Mouse (Mus musculus) heart, embryonic 15.5 days (tissue): ENCODE data around the gene Eng. TPM values are rescaled to one million over a fixed set of nuclear protein-coding genes. Genes with fewer than 3 reads are reported as not detected.

Experiments used
- ATAC-seq: fragments of 200-750 bp; cut with Nextera tagmentation; replicated peaks from 2 replicates; pipeline ENCODE4 v1.8.0; 2017; ENCODE audit warnings: low read depth, moderate TSS enrichment; ENCODE audit not compliant: insufficient number of reproducible peaks, insufficient read depth, low FRiP score
- H3K27ac ChIP-seq: fragments of 300-500 bp; sonication (generic); 2 replicates; pipeline ENCODE4 v1.5.1; 2015; ENCODE audit warnings: mild to moderate bottlenecking, inconsistent platforms
- H3K27me3 ChIP-seq: fragments of 300-500 bp; sonication (generic); 2 replicates; pipeline ENCODE4 v1.6.1; 2015; ENCODE audit warnings: inconsistent platforms
- H3K36me3 ChIP-seq: fragments of 300-500 bp; sonication (generic); 2 replicates; pipeline ENCODE4 v1.6.1; 2015; ENCODE audit warnings: mild to moderate bottlenecking, inconsistent platforms
- H3K4me1 ChIP-seq: fragments of 300-500 bp; sonication (generic); replicated peaks from 2 replicates; pipeline ENCODE4 v1.6.1; 2015; ENCODE audit warnings: inconsistent platforms
- H3K4me2 ChIP-seq: fragments of 300-500 bp; sonication (generic); 2 replicates; pipeline ENCODE4 v1.6.1; 2015; ENCODE audit warnings: inconsistent platforms, mild to moderate bottlenecking, moderate library complexity
- H3K4me3 ChIP-seq: fragments of 300-500 bp; sonication (generic); 2 replicates; pipeline ENCODE4 v1.5.1; 2015; ENCODE audit warnings: mild to moderate bottlenecking, inconsistent platforms
- H3K9ac ChIP-seq: fragments of 300-500 bp; sonication (generic); 2 replicates; pipeline ENCODE4 v1.6.1; 2015; ENCODE audit warnings: mild to moderate bottlenecking, inconsistent platforms
- H3K9me3 ChIP-seq: fragments of 300-500 bp; sonication (generic); replicated peaks from 2 replicates; pipeline ENCODE4 v1.6.1; 2016; ENCODE audit warnings: inconsistent platforms
- WGBS: fragments of 180-500 bp; shearing (Covaris S2); methylation state at CpG from one replicate; pipeline ENCODE4 v1.1.7; 2015; ENCODE audit warnings: mixed read lengths; 5-methylcytosine and 5-hydroxymethylcytosine counted together
- polyA plus RNA-seq: library from polyadenylated mRNA; unstranded; fragments of >200 nt; fragmentation: Nextera tagmentation; extraction: Ambion mirVana; gene quantifications from 2 replicates; pipeline ENCODE4 v1.2.1, GENCODE M21; 2015

Eng gene
- polyA plus RNA-seq, 1 experiment from 2014 or later = 144 TPM

GRCm38 (mm10) chr2:32682721-32683417 is 36.5 kb downstream of the Eng start:
- H3K27me3 ChIP-seq = no peaks in the 10 kb centered on the region
- no peak overlapping the region for H3K4me2 ChIP-seq
- H3K9ac ChIP-seq = no peak overlapping the region
- peaks cover 73% of the 10 kb centered on the region for H3K36me3 ChIP-seq
- ATAC-seq = no peak
- peaks cover 20% of the 10 kb centered on the region for H3K4me1 ChIP-seq
- H3K9me3 ChIP-seq = no peaks in the 10 kb centered on the region
- 79% methylated on average over 14 of the region's 14 CpGs for WGBS
- no peak overlapping the region for H3K4me3 ChIP-seq
- H3K27ac ChIP-seq = no peak overlapping the region

- Histone ChIP-seq H3K36me3 (peaks cover 70% of the 10 kb centered on the region), H3K4me3 (no peak overlapping the region), H3K4me1 (peaks cover 19% of the 10 kb centered on the region), H3K9ac (no peak overlapping the region), H3K4me2 (no peak overlapping the region), H3K27ac (no peak overlapping the region), H3K9me3 (no peaks in the 10 kb centered on the region), H3K27me3 (no peaks in the 10 kb centered on the region)
- ATAC-seq = no peak
- WGBS = 90% methylated on average over 10 of the region's 10 CpGs
Observed at GRCm38 (mm10) chr2:32683701-32684100, 37.3 kb downstream of the Eng start.

- Histone ChIP-seq H3K27me3 (no peaks in the 10 kb centered on the region), H3K4me3 (no peak overlapping the region), H3K27ac (no peak overlapping the region), H3K9me3 (no peaks in the 10 kb centered on the region), H3K4me2 (no peak overlapping the region), H3K36me3 (peaks cover 63% of the 10 kb centered on the region), H3K9ac (no peak overlapping the region), H3K4me1 (peaks cover 16% of the 10 kb centered on the region)
- no peak for ATAC-seq
- WGBS = 85% methylated on average over 15 of the region's 15 CpGs
Observed at GRCm38 (mm10) chr2:32684681-32685428, 38.5 kb downstream of the Eng start.

- H3K27me3 ChIP-seq = no peaks in the 10 kb centered on the region
- no peak overlapping the region for H3K4me3 ChIP-seq
- 93% methylated on average over 3 of the region's 3 CpGs for whole genome bisulfite sequencing
- no peaks in the 10 kb centered on the region for H3K9me3 ChIP-seq
- ATAC-seq = no peak
- peaks cover 63% of the 10 kb centered on the region for H3K36me3 ChIP-seq
- H3K9ac ChIP-seq = no peak overlapping the region
- H3K27ac ChIP-seq = no peak overlapping the region
- peaks cover 8% of the 10 kb centered on the region for H3K4me1 ChIP-seq
- no peak overlapping the region for H3K4me2 ChIP-seq
Observed at GRCm38 (mm10) chr2:32685807-32686206, 39.4 kb downstream of the Eng start.

GRCm38 (mm10) chr2:32686640-32687039 is 40.2 kb downstream of the Eng start:
- H3K4me3 ChIP-seq = no peak overlapping the region
- peaks cover 58% of the 10 kb centered on the region for H3K36me3 ChIP-seq
- no peak overlapping the region for H3K4me2 ChIP-seq
- H3K9ac ChIP-seq = no peak overlapping the region
- WGBS = 85% methylated on average over 6 of the region's 6 CpGs
- no peaks in the 10 kb centered on the region for H3K27me3 ChIP-seq
- H3K27ac ChIP-seq = no peak overlapping the region
- no peak for ATAC-seq
- H3K9me3 ChIP-seq = no peaks in the 10 kb centered on the region
- H3K4me1 ChIP-seq = peaks cover 5% of the 10 kb centered on the region

GRCm38 (mm10) chr2:32687562-32687961 is 41.2 kb downstream of the Eng start:
- ATAC-seq = no peak
- H3K36me3 ChIP-seq = peaks cover 52% of the 10 kb centered on the region
- WGBS = 89% methylated on average over 8 of the region's 8 CpGs

GRCm38 (mm10) chr2:32689420-32689819 is 43.0 kb downstream of the Eng start:
- H3K9ac ChIP-seq = no peak overlapping the region
- no peak overlapping the region for H3K4me3 ChIP-seq
- no peak overlapping the region for H3K27ac ChIP-seq
- WGBS = 18% methylated on average over 5 of the region's 5 CpGs
- no peak; the same call in 1 of the 2 replicates for ATAC-seq
- no peaks in the 10 kb centered on the region for H3K27me3 ChIP-seq
- H3K36me3 ChIP-seq = peaks cover 35% of the 10 kb centered on the region; the same call in 1 of the 2 replicates
- H3K4me2 ChIP-seq = no peak overlapping the region
- peaks cover 17% of the 10 kb centered on the region for H3K4me1 ChIP-seq
- H3K9me3 ChIP-seq = no peaks in the 10 kb centered on the region

More at GRCm38 (mm10) chr2:32687562-32687961, 41.2 kb downstream of the Eng start:
- no peak overlapping the region for H3K4me2 ChIP-seq
- H3K4me3 ChIP-seq = no peak overlapping the region
- H3K27me3 ChIP-seq = no peaks in the 10 kb centered on the region
- no peak overlapping the region for H3K9ac ChIP-seq
- no peaks in the 10 kb centered on the region for H3K9me3 ChIP-seq
- H3K27ac ChIP-seq = no peak overlapping the region
- peaks cover 5% of the 10 kb centered on the region for H3K4me1 ChIP-seq

- Histone ChIP-seq H3K36me3 (peaks cover 20% of the 10 kb centered on the region; the same call in 1 of the 2 replicates), H3K4me2 (no peak overlapping the region), H3K9me3 (no peaks in the 10 kb centered on the region), H3K9ac (no peak overlapping the region), H3K27ac (no peak overlapping the region), H3K4me1 (peaks cover 21% of the 10 kb centered on the region), H3K27me3 (no peaks in the 10 kb centered on the region), H3K4me3 (no peak overlapping the region)
- whole genome bisulfite sequencing = 80% methylated on average over 11 of the region's 11 CpGs
- no peak for ATAC-seq
Observed at GRCm38 (mm10) chr2:32691041-32691440, 44.6 kb downstream of the Eng start.

- no peak for ATAC-seq
- Histone ChIP-seq H3K9ac (peak overlapping the region; percentile 95), H3K27me3 (no peaks in the 10 kb centered on the region), H3K4me3 (peak overlapping the region; percentile 85; the same call in 1 of the 2 replicates), H3K4me2 (peak overlapping the region; percentile 93; the same call in 1 of the 2 replicates), H3K36me3 (peaks cover 6% of the 10 kb centered on the region; the same call in 1 of the 2 replicates), H3K27ac (no peak overlapping the region), H3K9me3 (no peaks in the 10 kb centered on the region), H3K4me1 (peaks cover 21% of the 10 kb centered on the region)
- 93% methylated on average over 14 of the region's 14 CpGs for WGBS
Observed at GRCm38 (mm10) chr2:32692496-32692895, 46.1 kb downstream of the Eng start.

GRCm38 (mm10) chr2:32693282-32693681 is 46.9 kb downstream of the Eng start:
- Histone ChIP-seq H3K4me1 (peaks cover 21% of the 10 kb centered on the region), H3K27me3 (no peaks in the 10 kb centered on the region), H3K36me3 (no peaks in the 10 kb centered on the region), H3K4me3 (peak overlapping the region; percentile 85), H3K9ac (peak overlapping the region; percentile 95), H3K4me2 (peak overlapping the region; percentile 93), H3K27ac (peak overlapping the region; percentile 80; the same call in 1 of the 2 replicates), H3K9me3 (no peaks in the 10 kb centered on the region)
- ATAC-seq = no peak
- WGBS = 19% methylated on average over 7 of the region's 7 CpGs

GRCm38 (mm10) chr2:32693823-32694411 is 47.5 kb downstream of the Eng start:
- H3K4me3 ChIP-seq = peak overlapping the region; percentile 85
- H3K9me3 ChIP-seq = no peaks in the 10 kb centered on the region
- peaks cover 21% of the 10 kb centered on the region for H3K4me1 ChIP-seq
- H3K9ac ChIP-seq = peak overlapping the region; percentile 95
- H3K4me2 ChIP-seq = peak overlapping the region; percentile 93
- H3K36me3 ChIP-seq = no peaks in the 10 kb centered on the region
- 0% methylated on average over 51 of the region's 51 CpGs for WGBS
- ATAC-seq = peak; percentile 97
- peak overlapping the region; percentile 80 for H3K27ac ChIP-seq
- H3K27me3 ChIP-seq = no peaks in the 10 kb centered on the region
